Mouse (Mus musculus) liver, adult 2 months (tissue): ENCODE measurements around the gene Sipa1.

Source experiments
- CTCF ChIP-seq: fragments of 200-500 bp; IDR thresholded peaks from 2 replicates; pipeline ENCODE4 v1.5.1; 2011; ENCODE audit warnings: low read depth, low read length, control low read depth
- POLR2A ChIP-seq: fragments of 200-500 bp; IDR thresholded peaks from 2 replicates; pipeline ENCODE4 v1.6.1; 2011; ENCODE audit warnings: low read length, control low read depth; ENCODE audit not compliant: insufficient read depth; ENCODE audit errors: extremely low read depth

- TF ChIP-seq CTCF (no peak), POLR2A (no peak)
Observed at GRCm38 (mm10) chr19:5636036-5636570, 27.4 kb downstream of the Sipa1 start.
